Mouse (Mus musculus) cerebellum, postnatal 10 days (tissue): ENCODE measurements around the gene Rbpj.
A peak's percentile ranks its signal among the peaks of the same experiment; 100 is the strongest.

Experiments used
- DNase-seq, 2 experiments: peaks; one replicate each; pipeline ENCODE4 v3.0.0; 2021; ENCODE audit warnings: mixed read lengths in 2 of 2

Gene Rbpj

GRCm38 (mm10) chr5:53465883-53466282 lies at the start of gene Rbpj:
Rbpj (plus strand) TSS chr5:53466152.
- DNase-seq: no peak

DNA sequence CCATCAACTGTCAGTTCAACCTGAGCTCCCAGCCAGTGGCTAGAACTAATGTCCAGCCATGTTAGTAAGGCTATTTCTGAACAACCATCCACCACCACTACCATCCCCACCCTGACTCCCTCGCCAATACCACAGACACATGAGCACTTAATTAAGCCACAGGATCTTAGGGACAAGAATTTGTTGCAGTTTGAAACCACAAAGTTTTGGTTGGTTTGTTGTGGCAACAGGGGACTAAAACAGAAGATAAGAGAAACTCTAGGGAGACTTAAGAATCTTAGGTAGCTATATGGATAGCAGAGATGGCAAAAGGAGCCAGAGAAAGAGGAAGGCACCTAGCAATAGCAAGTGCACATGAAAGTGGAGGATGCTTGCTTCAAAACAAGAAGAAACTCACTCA lies 45.2 kb upstream of the Rbpj start:
- no peak for DNase-seq

GRCm38 (mm10) chr5:53421291-53421690 lies 44.7 kb upstream of the Rbpj start:
- DNase-seq: no peak

DNA sequence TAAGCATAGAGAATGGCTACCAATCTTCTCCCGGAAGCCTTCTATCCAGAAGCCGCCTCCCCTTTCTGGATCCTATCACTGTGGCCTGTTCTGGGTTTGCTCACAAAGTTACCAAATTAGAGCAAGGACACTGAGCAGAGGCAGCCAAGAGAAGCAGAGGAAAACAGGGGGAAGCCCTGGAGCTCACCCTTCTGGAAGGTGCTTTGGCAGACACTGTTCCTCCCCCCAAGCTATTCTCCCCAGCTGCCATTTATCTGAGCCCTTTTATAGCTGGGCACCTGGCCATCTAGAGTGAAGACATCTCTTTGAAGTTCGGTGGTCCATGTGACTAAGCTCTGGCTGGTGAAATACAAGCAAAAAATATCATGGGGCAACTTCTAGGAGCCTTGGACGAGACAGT lies 38.5 kb upstream of the Rbpj start:
- DNase-seq: peak; percentile 42 to 54

DNA sequence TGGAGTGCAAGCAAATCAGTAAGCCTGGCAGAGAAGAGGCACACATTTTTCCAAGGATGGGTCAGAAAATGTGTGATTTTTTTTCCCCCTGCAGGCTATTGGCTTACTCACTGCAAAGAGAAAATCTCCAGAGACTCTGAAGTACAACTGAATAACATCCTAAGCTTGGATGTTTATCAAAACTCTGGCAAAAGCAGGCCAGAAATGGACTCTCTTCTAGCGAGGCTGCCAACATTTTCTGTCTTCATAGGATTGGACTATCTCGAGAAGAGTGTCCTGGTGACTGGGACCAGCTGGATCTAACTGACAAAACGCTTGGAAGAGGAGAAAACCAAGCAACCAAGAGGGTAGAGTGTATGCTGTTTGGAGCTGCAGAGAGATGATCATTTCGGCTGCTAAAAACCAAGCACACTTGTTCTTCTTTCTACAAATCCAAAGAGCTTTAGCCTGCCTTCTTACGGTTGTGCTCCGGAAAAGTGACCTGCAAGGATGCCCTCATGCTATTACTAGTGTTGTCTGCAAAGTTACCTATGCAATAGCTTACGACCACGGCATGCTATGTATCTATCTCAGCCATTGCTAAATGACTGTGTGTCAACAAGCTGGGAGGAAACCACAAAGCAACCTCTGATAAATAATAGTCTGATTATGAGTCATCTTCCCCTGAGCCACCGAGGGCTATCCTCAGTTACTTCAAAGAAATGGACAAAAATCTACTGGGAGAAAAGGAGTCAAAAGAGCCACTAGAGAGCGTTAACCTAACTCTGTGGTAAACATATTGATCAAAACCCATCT lies 36.1 kb upstream of the Rbpj start:
- DNase-seq: peak; percentile 54 to 67

GRCm38 (mm10) chr5:53432451-53432850 lies 33.5 kb upstream of the Rbpj start:
- DNase-seq: no peak

DNA sequence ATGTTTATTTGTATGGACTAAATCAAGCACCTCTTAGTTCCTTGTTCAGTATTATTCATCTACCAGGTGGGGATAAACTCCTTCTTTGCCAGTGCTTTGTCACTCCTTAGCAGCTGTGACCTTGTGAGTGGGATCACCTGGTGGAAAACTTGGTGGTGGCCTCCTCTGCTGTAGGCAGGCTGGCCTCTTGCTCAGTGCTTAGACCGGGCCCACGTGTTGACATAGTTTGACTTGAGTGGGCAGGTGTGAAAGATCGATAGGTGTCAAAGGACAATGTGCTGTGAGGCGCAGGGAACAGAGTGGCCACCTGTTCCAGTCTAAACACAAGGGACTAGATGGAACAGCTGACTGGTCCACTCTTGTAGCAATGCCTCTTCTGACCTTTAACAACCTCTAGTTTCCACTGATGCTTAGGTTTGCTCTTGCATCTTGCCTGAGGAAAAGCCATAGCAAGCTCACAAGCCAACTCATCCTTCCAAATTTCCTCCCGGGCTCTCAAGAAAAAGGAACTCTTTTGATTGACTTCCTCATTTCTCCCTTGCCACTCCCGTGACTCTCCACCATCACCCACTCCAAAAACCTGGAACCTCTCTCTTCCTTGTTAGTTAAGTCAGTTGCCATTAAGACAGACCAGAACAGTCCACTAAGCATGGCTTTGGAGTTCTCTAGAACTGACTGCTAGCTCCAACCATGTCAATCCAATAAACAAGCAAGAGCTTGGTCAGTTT lies 28.9 kb upstream of the Rbpj start:
- no peak for DNase-seq

DNA sequence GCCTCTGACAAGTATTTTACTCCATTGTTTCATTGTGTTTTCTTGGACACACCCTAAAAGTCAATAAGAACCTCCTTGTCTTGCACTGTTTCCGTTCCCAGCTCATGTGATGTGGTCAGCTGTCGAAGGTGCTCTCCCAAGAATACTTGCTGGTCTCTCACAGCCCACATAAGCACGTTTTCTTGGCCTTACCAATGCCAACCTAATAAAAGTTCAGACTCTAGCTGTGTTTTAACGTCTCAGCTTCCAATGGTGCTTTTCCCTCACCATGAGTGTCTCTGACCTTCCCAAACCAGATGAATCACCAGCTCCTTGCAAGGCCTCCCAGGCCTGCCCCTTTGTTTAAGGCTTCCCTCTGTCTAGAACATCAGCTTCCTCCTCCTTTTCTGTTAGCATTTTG lies 28.2 kb upstream of the Rbpj start:
- DNase-seq: no peak

DNA sequence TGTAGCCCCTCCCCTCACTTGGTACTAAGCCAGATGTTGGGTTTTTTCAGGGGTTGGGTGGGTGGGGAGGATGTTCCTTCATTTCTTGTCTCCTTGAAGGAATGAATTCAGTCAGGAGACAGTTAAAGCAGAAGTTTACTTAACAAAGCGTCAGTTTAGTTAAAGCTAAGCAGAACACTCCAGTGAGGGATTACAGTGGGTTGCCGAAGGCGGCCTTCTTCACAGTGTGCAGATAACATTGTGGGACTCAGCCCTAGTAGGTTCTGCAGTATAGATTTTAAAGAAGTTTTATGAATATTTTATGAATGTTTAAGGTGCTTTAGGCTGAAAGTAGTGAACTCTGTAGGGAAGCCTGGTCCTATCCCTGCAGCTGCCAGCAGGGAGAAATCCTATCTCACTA lies 27.7 kb upstream of the Rbpj start:
- DNase-seq: no peak

GRCm38 (mm10) chr5:53439655-53440054 lies 26.3 kb upstream of the Rbpj start:
- no peak for DNase-seq

DNA sequence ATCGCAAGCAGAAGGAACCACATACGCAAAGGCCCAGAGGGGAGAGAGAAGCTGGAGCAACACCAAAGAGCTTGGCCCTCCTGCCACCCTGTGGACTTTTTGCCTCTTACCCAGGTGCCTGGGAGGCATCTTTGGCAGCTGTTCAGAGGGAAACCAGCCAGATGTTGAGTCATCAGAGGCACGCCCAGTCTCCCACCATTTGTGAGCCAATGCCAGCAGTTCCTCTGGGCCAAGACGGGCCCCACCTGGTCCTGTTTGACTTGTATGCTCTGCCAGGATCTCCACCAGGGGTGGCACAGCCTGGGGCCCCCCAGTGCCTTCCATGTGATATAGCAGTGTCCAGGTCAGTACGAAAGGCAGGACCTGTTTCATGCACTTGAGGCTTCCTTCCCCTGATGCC lies 21.9 kb upstream of the Rbpj start:
- DNase-seq: peak; percentile 64 to 69

- peak; percentile 34 to 61 for DNase-seq
Measured at GRCm38 (mm10) chr5:53450945-53451344, 15.0 kb upstream of the Rbpj start.

GRCm38 (mm10) chr5:53451829-53452228 lies 14.1 kb upstream of the Rbpj start:
- DNase-seq: no peak

- DNase-seq: no peak
Measured at GRCm38 (mm10) chr5:53452920-53453319, 13.0 kb upstream of the Rbpj start.

DNA sequence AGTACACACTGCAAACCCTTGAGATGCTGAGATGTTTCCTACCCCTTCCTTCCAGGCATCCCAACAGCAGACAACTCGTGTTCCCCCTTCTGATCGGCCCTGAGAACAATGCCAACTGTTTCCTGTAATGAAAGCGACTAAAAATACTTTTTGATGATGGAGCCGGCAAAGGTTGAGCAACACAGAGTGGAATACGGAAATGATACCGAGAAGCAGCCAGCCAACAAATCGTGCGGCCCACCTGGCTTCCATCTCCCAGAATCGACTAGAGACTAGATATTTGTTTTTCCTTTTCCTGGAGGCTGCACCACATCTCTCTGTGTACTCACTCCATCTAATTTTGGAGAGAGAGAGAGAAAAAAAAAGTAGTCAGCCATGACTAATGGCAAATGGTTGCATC lies 11.2 kb upstream of the Rbpj start:
- no peak for DNase-seq

- DNase-seq: no peak
Measured at GRCm38 (mm10) chr5:53455459-53455858, 10.5 kb upstream of the Rbpj start.

DNA sequence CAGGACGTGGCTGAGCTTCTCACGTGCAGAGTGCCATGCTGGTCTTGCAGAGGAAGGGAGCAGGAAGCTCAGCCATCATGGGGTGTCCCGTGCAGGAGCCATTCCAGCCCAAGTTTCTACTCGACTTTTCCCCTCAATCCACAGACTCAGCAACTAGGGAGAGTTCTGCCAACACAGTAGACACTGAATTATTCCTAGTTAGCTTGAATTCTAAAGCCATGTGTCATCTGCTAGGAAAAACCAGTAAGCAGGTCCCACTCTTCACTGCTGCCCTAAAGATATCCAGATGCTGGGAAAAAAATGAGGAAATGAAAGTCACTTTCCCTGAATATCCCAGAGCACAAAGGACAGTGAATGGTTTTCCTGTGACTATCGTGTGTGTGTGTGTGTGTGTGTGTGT lies 5.8 kb upstream of the Rbpj start:
- DNase-seq: no peak

DNA sequence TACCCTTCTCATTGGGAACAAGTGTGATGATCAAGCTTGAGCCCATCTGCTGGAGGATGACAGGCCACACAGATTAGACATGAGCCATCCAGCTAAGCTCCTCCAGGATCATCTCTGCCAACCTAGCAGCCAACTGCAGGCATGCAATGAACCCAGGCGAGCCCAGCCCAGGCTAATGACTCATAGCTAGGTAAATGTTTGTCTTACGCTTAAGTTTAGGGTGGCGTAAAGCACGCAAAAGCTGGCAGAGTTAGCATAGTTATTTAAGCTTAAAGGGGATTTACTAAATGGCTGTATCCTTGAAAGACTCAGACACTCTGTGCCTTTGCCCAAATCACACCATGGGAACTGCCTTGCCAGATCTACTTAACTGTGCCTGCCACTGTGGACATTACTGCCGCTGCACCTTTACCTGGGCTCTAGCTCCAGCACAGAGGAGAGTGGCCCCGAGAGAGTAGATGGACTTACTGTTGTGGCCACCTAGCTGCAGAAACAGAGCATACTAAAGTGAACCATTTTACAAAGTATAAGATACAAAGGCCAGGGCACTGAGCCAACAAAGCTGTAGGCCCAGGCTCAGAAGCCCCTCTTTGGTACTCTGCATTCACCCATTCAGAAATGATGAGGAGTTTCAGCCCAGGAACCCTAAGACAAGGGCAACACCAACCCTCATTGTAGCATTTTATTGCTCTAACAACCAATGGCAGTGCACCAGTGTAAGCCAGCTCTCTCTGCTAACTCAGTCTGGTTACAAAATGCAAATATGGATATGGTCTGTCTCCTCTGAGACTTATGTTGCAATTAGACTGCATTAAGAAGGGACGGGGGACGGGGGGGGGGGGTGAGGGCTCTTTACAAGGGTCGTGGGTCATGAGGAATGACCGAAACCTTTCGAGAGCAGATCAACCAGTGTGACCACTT lies 2.6 kb upstream of the Rbpj start:
- no peak for DNase-seq

DNA sequence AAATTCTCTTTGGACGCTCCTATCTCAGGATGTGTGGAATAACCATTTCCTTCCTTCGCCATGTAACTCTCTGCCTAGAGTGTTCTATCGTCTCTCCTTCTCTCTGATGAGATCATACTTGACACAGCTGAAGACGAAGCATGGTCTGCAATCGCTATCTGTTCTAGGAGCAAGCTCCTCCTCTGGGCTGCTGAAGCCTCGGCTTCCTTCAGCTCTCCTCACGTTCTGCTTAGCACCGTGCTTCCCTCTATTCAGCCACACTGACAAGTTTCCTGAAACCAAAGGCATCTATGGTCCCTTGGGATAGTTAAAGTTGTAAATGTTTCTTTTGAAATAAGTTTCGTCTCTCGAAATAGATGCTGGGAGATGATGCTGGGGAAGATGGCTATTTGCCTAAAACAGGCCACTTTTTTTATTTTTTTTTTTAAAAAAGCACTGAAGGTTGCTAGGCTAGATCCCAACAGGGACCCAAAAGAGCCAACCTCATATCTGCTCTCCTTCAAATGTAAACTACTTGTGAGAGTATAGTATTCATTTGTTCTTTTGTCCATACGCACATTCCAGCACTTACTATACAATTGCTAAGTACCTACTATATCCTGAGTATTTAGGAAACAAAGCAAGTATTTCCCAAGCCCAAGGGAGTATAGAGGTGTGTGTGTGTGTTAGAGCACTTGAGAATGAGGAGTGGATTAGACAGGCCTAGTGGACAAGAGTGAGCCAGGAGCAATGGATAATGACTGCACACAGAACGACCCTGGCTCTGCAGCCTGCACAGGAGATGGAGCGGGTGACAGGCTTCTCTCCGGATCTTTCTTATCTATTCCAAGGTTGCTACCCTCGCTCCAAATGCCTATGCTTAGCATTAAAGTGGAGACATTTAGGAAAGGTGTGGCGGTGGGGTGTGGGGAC lies 726 bp downstream of the Rbpj start:
- no peak for DNase-seq

DNA sequence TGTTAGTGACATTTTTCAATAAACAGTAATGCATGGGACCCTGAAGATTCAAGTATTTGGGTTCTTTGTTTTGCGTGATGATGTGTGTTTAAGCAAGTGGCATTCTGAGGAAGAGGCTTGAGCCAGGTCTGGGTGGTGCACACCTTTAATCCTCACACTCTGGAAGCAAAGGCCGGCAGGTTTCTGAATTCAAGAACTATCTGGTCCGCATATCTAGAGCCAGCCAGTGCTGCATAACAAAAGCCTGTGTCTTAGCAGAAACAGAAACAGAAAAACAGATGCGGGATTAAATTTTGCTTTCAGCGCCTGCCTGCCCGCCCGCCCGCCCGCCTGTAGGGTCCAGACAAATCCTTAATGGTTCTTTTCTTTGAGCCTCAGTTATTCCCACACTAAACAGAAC lies 1.6 kb downstream of the Rbpj start:
- DNase-seq: no peak

DNA sequence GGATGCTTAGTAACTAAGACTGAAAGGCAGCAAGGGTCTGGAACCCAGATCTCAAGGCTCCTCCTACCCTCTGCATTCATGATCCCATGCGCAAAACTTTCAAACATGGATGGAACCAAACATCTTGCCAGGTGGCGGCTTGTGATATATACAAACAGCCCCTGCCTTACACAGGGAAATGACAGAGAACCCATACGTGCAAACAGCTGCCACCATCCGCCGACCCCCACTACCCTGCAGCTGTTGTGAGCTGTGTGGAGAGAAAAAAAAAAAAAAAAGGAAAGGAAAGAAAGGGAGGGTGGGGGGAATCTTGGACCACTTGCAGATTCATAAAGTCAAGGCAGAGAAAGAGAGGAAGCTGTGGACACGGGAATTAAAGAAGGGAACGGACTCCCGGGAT lies 2.4 kb downstream of the Rbpj start:
- no peak for DNase-seq

DNA sequence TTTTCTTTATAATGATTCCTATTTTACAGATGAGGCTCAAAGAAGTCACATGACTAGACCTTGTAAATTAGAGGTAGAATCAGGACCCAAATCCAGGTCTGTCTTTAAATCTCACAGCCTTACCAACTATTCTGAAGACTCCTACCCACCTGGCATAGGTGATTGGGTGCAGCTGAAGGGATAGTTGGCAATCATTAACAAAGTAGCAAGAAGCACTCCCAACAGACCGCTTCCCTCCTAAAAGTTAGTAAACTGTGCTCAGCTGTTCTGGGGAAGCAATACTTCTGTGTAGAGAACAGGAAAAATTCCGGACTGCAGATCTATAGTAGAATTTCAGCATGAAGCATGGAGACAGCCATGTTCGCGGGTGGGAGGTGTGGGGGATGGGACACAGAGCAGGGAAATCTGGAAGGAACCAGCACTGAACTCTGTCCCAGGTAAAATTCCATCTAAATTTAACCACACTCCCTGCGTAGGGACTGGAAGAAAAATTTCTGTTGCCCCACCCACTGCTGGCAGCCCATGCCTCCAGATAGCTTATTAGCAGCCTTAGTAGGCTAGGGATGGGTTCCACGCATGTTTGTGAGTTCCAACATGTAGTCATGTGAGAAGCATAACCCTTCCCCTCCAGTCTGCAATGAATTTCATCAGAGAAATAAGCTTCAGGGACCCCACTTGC lies 3.3 kb downstream of the Rbpj start:
- DNase-seq: no peak
